Mouse (Mus musculus) embryonic facial prominence, embryonic 12.5 days (tissue): ENCODE measurements around the gene Padi6. TPM values are rescaled to one million over a fixed set of nuclear protein-coding genes. Genes with fewer than 3 reads are reported as not detected.
A peak's percentile ranks its signal among the peaks of the same experiment; 100 is the strongest.

Source experiments
- ATAC-seq: fragments of 200-750 bp; cut with Nextera tagmentation; 2 replicates; pipeline ENCODE4 v1.8.0; 2017; ENCODE audit not compliant: insufficient number of reproducible peaks, insufficient read depth, low FRiP score, low TSS enrichment
- H3K27ac ChIP-seq: fragments of 300-500 bp; sonication (generic); 2 replicates; pipeline ENCODE4 v1.5.1; 2016; ENCODE audit warnings: mild to moderate bottlenecking
- H3K27me3 ChIP-seq: fragments of 300-500 bp; sonication (generic); 2 replicates; pipeline ENCODE4 v1.6.1; 2016; ENCODE audit warnings: mild to moderate bottlenecking, moderate library complexity
- H3K36me3 ChIP-seq: fragments of 300-500 bp; sonication (generic); 2 replicates; pipeline ENCODE4 v1.6.1; 2016; ENCODE audit warnings: mild to moderate bottlenecking
- H3K4me1 ChIP-seq: fragments of 300-500 bp; sonication (generic); 2 replicates; pipeline ENCODE4 v1.6.1; 2016
- H3K4me2 ChIP-seq: fragments of 300-500 bp; sonication (generic); replicated peaks from 2 replicates; pipeline ENCODE4 v1.6.1; 2016; ENCODE audit warnings: mild to moderate bottlenecking, moderate library complexity
- H3K4me3 ChIP-seq: fragments of 300-500 bp; sonication (generic); 2 replicates; pipeline ENCODE4 v1.5.1; 2016; ENCODE audit warnings: mild to moderate bottlenecking
- H3K9ac ChIP-seq: fragments of 300-500 bp; sonication (generic); 2 replicates; pipeline ENCODE4 v1.6.1; 2016; ENCODE audit warnings: mild to moderate bottlenecking, moderate library complexity
- H3K9me3 ChIP-seq: fragments of 300-500 bp; sonication (generic); 2 replicates; pipeline ENCODE4 v1.6.1; 2016; ENCODE audit warnings: mild to moderate bottlenecking, moderate library complexity
- WGBS: fragments of 180-500 bp; shearing (Covaris S2); methylation state at CpG from one replicate; pipeline ENCODE4 v1.1.7; 2016; 5-methylcytosine and 5-hydroxymethylcytosine counted together
- polyA plus RNA-seq: library from polyadenylated mRNA; unstranded; fragments of >200 nt; fragmentation: Nextera tagmentation; extraction: Ambion mirVana; gene quantifications from 2 replicates; pipeline ENCODE4 v1.2.1, GENCODE M21; 2016

Padi6 gene
- polyA plus RNA-seq, 1 experiment from 2014 or later, result not detected

- H3K27me3 ChIP-seq, result 0 out of 2 replicates have a peak, but pooled peaks cover 6% of the 10 kb centered on the region
- no peak for ATAC-seq
- no peak overlapping the region for H3K4me2 ChIP-seq
- WGBS, result 25% methylated on average over 12 of the region's 12 CpGs
- no peak overlapping the region for H3K9ac ChIP-seq
- no peaks in the 10 kb centered on the region for H3K36me3 ChIP-seq
- no peaks in the 10 kb centered on the region for H3K9me3 ChIP-seq
- no peak overlapping the region for H3K27ac ChIP-seq
- H3K4me3 ChIP-seq, result no peak overlapping the region
- H3K4me1 ChIP-seq, result 0 out of 2 replicates have a peak, but pooled peaks cover 3% of the 10 kb centered on the region
Observed at GRCm38 (mm10) chr4:140747978-140748377, 5.5 kb upstream of the Padi6 start.

- Histone ChIP-seq H3K4me1 (no peaks in the 10 kb centered on the region), H3K9me3 (no peaks in the 10 kb centered on the region), H3K27ac (no peak overlapping the region), H3K9ac (no peak overlapping the region), H3K27me3 (no peaks in the 10 kb centered on the region), H3K4me2 (no peak overlapping the region), H3K4me3 (no peak overlapping the region), H3K36me3 (no peaks in the 10 kb centered on the region)
- WGBS, result 15% methylated on average over 3 of the region's 3 CpGs
- no peak for ATAC-seq
Observed at GRCm38 (mm10) chr4:140744654-140745053, 2.2 kb upstream of the Padi6 start.

GRCm38 (mm10) chr4:140743086-140743485 is 643 bp upstream of the Padi6 start:
- no peak for ATAC-seq
- Histone ChIP-seq H3K4me3 (no peak overlapping the region), H3K27me3 (no peaks in the 10 kb centered on the region), H3K9me3 (no peaks in the 10 kb centered on the region), H3K36me3 (no peaks in the 10 kb centered on the region), H3K4me1 (no peaks in the 10 kb centered on the region), H3K9ac (no peak overlapping the region), H3K4me2 (no peak overlapping the region), H3K27ac (no peak overlapping the region)
- WGBS, result 42% methylated on average over 4 of the region's 4 CpGs

GRCm38 (mm10) chr4:140741401-140741800 is 1.0 kb downstream of the Padi6 start:
- Histone ChIP-seq H3K4me2 (no peak overlapping the region), H3K4me1 (no peaks in the 10 kb centered on the region), H3K27ac (no peak overlapping the region), H3K9me3 (no peaks in the 10 kb centered on the region), H3K27me3 (no peaks in the 10 kb centered on the region), H3K9ac (no peak overlapping the region), H3K36me3 (no peaks in the 10 kb centered on the region), H3K4me3 (no peak overlapping the region)
- WGBS, result 85% methylated on average over 6 of the region's 6 CpGs
- ATAC-seq, result no peak

GRCm38 (mm10) chr4:140740655-140741054 is 1.8 kb downstream of the Padi6 start:
- no peaks in the 10 kb centered on the region for H3K27me3 ChIP-seq
- H3K9me3 ChIP-seq, result no peaks in the 10 kb centered on the region
- H3K36me3 ChIP-seq, result no peaks in the 10 kb centered on the region
- no peak overlapping the region for H3K27ac ChIP-seq
- no peaks in the 10 kb centered on the region for H3K4me1 ChIP-seq
- no peak for ATAC-seq
- no peak overlapping the region for H3K4me2 ChIP-seq
- 86% methylated on average over 11 of the region's 11 CpGs for WGBS
- H3K9ac ChIP-seq, result no peak overlapping the region
- H3K4me3 ChIP-seq, result no peak overlapping the region

GRCm38 (mm10) chr4:140732871-140733270 is 9.6 kb downstream of the Padi6 start:
- no peaks in the 10 kb centered on the region for H3K36me3 ChIP-seq
- no peak for ATAC-seq
- H3K9ac ChIP-seq, result no peak overlapping the region
- H3K4me3 ChIP-seq, result no peak overlapping the region
- H3K4me2 ChIP-seq, result no peak overlapping the region
- 67% methylated on average over 7 of the region's 7 CpGs for WGBS
- H3K27me3 ChIP-seq, result no peaks in the 10 kb centered on the region
- H3K9me3 ChIP-seq, result no peaks in the 10 kb centered on the region
- H3K27ac ChIP-seq, result no peak overlapping the region
- no peaks in the 10 kb centered on the region for H3K4me1 ChIP-seq

GRCm38 (mm10) chr4:140731654-140732053 is 10.8 kb downstream of the Padi6 start:
- peaks cover 4% of the 10 kb centered on the region; the same call in 1 of the 2 replicates for H3K36me3 ChIP-seq
- no peaks in the 10 kb centered on the region for H3K9me3 ChIP-seq
- H3K4me3 ChIP-seq, result no peak overlapping the region
- no peak overlapping the region for H3K27ac ChIP-seq
- H3K4me1 ChIP-seq, result no peaks in the 10 kb centered on the region
- H3K4me2 ChIP-seq, result no peak overlapping the region
- H3K27me3 ChIP-seq, result no peaks in the 10 kb centered on the region
- H3K9ac ChIP-seq, result no peak overlapping the region
- no peak for ATAC-seq
- 71% methylated on average over 4 of the region's 4 CpGs for WGBS

- no peak for ATAC-seq
- Histone ChIP-seq H3K36me3 (peaks cover 23% of the 10 kb centered on the region), H3K27me3 (no peaks in the 10 kb centered on the region)
Observed at GRCm38 (mm10) chr4:140726907-140727306, 15.5 kb downstream of the Padi6 start.

GRCm38 (mm10) chr4:140724739-140725138 is 17.7 kb downstream of the Padi6 start:
- 76% methylated on average over 6 of the region's 6 CpGs for WGBS
- ATAC-seq, result no peak
- Histone ChIP-seq H3K36me3 (peaks cover 45% of the 10 kb centered on the region), H3K4me2 (no peak overlapping the region), H3K9ac (no peak overlapping the region), H3K4me3 (no peak overlapping the region), H3K9me3 (no peaks in the 10 kb centered on the region), H3K4me1 (no peaks in the 10 kb centered on the region), H3K27ac (peak overlapping the region; percentile 13; the same call in 1 of the 2 replicates), H3K27me3 (no peaks in the 10 kb centered on the region)

More at GRCm38 (mm10) chr4:140726907-140727306, 15.5 kb downstream of the Padi6 start:
- Histone ChIP-seq H3K9me3 (no peaks in the 10 kb centered on the region), H3K4me2 (no peak overlapping the region), H3K4me1 (no peaks in the 10 kb centered on the region), H3K4me3 (no peak overlapping the region), H3K27ac (no peak overlapping the region), H3K9ac (no peak overlapping the region)
- 88% methylated on average over 12 of the region's 12 CpGs for WGBS

- Histone ChIP-seq H3K4me3 (no peak overlapping the region), H3K27ac (0 out of 2 replicates have a peak overlapping the region, but pooled peaks have one; percentile 23), H3K9me3 (no peaks in the 10 kb centered on the region), H3K4me2 (no peak overlapping the region), H3K9ac (no peak overlapping the region), H3K4me1 (no peaks in the 10 kb centered on the region), H3K36me3 (peaks cover 54% of the 10 kb centered on the region), H3K27me3 (no peaks in the 10 kb centered on the region)
- 0 out of 2 replicates have a peak, but pooled peaks have one; percentile 11 for ATAC-seq
- 49% methylated on average over 5 of the region's 5 CpGs for WGBS
Observed at GRCm38 (mm10) chr4:140723801-140724200, 18.6 kb downstream of the Padi6 start.

- no peaks in the 10 kb centered on the region for H3K9me3 ChIP-seq
- H3K27me3 ChIP-seq, result no peaks in the 10 kb centered on the region
- WGBS, result 87% methylated on average over 9 of the region's 9 CpGs
- no peak overlapping the region for H3K4me2 ChIP-seq
- no peak overlapping the region for H3K9ac ChIP-seq
- H3K4me1 ChIP-seq, result no peaks in the 10 kb centered on the region
- H3K36me3 ChIP-seq, result peaks cover 60% of the 10 kb centered on the region
- no peak overlapping the region for H3K27ac ChIP-seq
- no peak for ATAC-seq
- no peak overlapping the region for H3K4me3 ChIP-seq
Observed at GRCm38 (mm10) chr4:140723192-140723591, 19.3 kb downstream of the Padi6 start.

- Histone ChIP-seq H3K4me3 (no peak overlapping the region), H3K27me3 (no peaks in the 10 kb centered on the region), H3K27ac (0 out of 2 replicates have a peak overlapping the region, but pooled peaks have one; percentile 19), H3K9me3 (no peaks in the 10 kb centered on the region), H3K4me2 (no peak overlapping the region), H3K9ac (no peak overlapping the region), H3K36me3 (peaks cover 65% of the 10 kb centered on the region), H3K4me1 (no peaks in the 10 kb centered on the region)
- no peak for ATAC-seq
- 76% methylated on average over 9 of the region's 9 CpGs for WGBS
Observed at GRCm38 (mm10) chr4:140722710-140723109, 19.7 kb downstream of the Padi6 start.
